Mouse (Mus musculus): ENCODE measurements around the gene Sipa1.

The Sipa1 gene

DNA sequence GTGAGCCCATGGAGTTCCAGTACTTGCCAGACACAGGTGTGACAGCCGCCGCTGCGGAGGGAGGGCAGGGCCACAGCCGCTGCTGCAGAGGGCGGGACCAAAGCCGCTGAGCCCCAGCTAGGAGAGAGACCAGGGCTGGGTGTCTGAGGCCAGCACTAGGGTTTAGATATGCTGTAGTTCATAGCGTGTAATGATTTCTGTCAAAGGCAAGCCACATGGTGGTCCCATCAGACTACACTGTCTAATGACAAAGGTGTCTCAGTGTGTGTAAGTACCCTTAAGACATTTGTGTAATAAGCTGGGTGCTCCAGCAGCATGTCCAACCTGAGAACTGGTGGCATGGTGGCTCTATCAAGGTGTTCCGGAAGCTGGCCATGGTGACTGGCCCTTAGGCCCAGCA is 21.9 kb downstream of the Sipa1 start:
- no peak for DNase-seq (ENCODE audit: low spot score)

DNA sequence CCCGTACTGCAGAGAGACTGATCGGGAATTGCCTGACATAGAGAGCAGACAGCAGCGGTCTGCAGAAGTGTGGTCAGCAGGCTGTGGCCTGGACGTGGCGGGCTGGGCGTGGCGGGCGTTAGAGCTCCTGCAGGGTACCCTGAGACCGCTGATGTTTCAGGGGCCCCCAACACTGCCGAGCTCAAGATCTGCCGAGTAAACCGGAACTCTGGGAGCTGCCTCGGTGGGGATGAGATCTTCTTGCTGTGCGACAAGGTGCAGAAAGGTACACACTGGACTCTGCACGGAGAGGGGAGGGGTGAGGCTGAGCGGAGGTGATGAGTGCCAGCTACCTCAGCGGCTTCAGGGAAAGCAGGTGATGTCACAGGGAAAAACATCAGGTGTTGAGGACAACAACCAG is 22.5 kb downstream of the Sipa1 start:
- no peak for DNase-seq (ENCODE audit: low spot score)

DNA sequence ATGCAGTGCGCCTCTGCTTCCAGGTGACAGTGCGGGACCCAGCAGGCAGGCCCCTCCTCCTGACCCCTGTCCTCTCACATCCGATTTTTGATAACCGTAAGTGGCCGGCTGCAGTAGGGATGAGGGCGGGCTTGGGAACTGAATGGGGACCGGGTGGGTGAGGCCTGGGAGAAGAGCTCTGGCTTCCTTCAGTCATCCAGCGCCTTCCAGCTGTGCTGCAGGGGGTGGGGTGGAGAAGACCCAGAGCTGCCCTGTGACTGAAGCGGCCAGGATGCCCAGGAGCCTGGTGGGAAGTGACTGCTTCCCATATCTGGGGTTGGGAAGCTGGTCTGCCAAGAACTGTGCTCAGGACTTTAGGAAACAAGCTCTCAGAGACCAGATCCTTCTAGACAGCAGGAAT is 23.2 kb downstream of the Sipa1 start:
- no peak for DNase-seq (ENCODE audit: low spot score)

DNA sequence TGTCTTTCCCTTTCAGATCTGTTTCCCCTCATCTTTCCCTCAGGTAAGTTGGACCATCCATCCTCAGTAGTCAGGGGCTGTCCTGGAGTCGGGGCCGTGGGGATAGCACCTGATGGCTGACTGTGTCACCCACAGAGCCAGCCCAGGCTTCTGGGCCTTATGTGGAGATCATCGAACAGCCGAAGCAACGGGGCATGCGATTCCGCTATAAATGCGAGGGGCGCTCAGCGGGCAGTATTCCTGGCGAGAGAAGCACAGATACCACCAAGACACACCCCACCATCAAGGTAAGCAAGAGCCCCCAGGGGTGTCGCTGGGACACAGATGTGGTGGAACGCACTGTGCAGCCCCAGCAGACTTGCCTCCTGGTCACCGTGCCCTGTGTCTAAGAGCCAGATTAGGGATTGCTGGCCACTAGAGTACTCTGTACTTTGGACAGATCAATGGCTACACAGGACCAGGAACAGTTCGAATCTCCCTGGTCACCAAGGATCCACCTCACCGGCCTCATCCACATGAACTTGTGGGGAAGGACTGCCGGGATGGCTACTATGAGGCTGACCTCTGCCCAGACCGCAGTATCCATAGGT is 25.0 kb downstream of the Sipa1 start:
- DNase-seq (ENCODE audit: low spot score) = no peak

DNA sequence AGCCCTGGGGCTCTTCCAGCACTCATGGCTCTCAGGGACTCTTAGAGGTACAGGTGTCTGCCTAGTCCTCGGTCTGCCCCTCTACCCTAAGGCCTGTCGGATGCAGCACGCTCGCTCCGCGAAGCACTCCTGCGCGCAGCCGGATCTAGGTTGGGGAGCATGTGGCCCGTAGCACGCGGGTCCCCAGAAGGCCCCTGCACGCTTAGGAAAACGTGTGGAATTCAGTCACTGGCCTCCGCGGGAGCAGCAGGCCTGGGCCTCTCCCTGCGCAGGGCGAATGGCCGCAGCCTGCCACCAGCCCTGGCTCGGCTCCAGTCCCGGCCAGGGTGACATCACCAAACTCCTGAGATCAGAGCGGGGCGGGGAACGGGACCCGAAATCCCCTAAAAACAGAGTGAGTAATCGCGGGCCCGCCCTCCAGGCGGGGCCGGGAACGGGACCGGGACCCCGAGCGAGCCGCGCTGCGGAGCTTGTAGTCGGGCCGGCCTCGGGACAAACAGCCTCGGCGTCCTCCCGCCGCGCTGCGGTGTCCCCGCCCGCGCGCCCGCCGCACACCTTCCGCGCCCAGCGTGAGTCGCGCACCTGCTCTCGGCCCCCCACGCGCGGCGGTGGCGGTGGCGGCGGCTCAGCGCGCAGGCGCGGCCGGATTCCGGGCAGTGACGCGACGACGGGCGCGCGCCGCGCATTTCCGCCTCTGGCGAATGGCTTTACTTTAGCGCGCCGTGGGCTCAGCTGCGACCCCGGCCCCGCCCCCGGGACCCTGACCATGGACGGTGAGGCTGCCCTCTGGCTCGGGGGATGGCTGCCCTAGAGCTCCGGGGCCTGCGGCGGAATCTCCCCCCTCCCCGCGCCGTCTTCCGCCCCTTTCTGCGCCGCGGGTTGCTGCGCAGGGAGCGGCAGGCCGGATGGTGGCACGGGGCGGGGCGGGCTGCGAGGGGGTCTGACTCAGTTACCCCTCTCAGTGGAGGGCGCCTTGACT is 26.1 kb downstream of the Sipa1 start, which contains the start of gene Rela:
TSS of gene Rela (plus strand) at position 415 of the 979 bp plus-strand sequence.
- peak; percentile 88 for DNase-seq (ENCODE audit: low spot score)

DNA sequence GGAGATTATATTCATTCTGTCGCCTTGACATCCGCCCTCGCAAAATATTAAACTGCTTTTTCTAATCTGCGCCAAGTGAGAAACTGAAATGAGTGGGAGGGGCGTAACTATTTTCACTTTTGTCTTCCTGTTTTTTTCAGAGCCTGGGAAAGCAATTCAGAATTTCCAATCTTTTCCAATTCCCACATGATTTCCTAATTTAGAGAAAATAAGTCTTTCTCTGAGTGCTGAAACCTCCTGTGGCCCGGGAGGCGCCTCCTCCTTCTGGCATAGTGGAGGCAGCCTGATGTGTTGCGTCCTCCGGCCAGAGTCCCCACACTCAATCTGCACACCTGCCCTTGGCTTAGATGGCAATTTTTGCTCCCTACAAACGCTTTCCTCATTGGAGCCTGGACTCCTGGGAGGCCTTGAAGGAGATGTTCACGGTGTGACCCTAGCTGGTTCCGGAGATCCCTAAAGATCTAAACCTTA is 26.9 kb downstream of the Sipa1 start:
- no peak for DNase-seq (ENCODE audit: low spot score)

DNA sequence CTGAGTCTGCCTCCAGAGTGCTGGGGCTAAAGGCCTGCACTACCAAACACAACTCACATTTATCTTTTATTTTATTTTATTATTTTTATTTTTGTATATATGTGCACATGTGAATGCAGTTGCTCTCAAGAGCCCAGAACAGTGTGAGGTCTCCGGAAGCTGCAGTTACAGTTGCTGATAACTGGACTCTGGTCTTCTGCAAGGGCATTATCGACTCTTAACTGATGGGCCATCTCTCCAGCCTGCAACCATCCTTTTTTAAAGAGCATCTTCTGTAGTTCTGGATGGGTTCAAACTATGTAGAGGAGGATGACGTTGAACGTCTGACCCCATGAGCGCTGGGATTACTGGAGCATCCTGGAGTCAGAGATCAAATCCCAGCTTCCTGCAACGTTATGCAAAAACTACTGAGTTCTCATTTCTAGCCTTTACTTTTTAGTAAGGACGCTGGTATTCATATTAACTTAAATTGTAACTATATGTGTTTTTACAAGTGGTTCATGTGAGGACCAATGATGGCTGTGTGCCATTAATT is 27.4 kb downstream of the Sipa1 start:
- no peak for DNase-seq (ENCODE audit: low spot score)

DNA sequence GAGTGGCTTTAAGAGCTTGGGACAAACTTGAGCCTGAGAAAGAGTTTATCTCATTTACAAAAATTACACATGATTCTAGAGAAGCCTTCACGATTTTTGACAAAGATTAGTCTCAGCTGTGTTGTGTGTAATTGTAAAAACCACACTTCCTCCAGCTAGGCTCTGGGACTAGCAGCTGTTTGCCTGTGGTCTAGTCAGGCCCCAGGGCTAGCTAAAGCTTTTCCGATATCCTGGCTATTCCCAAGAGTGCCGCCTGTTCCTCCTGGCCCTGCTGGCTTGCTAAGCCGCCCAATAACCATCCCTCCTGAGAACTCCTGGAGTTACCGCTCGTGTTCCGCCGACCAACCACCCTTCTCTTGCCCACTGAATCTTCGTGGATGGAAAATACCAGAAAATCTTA is 31.4 kb downstream of the Sipa1 start:
- DNase-seq (ENCODE audit: low spot score) = no peak

DNA sequence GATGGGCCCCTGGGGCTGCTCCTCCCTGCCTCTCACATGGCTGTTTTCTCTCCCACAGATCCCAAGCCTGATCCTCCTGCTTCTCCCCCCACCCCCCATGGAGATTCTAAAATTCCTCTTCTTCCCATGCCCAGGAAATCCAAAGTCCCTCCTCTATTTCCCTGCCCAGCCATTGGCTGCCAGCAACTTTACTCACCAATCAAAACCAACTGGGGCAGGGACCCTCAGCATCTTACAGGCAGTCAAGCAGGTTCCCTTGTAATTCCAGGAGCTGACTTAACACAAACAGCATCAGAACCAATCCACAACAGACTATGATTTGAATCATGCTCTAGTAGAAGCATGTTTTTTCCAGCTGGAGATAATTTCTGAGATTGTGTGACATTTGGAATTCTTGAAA is 33.6 kb downstream of the Sipa1 start:
- DNase-seq (ENCODE audit: low spot score) = no peak

DNA sequence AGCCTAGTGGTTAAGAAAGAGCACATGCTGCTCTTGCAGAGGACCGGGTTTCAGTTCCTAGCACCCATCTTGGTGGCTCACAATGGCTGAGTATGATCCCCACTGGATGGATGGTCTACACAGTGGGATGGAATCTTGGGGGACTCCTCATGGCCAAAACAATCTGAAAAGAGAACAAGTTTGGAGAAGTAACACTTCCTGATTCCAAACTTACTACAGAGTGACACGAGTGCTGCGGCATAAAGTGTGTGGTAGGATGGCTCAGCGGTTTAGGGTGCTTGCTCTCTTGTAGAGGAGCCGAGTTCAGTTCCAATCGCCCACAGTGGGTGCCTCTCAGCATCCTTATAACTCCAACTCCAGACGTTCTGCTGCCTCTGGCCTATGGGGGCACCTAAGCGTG is 38.2 kb downstream of the Sipa1 start:
- DNase-seq (ENCODE audit: low spot score) = no peak

DNA sequence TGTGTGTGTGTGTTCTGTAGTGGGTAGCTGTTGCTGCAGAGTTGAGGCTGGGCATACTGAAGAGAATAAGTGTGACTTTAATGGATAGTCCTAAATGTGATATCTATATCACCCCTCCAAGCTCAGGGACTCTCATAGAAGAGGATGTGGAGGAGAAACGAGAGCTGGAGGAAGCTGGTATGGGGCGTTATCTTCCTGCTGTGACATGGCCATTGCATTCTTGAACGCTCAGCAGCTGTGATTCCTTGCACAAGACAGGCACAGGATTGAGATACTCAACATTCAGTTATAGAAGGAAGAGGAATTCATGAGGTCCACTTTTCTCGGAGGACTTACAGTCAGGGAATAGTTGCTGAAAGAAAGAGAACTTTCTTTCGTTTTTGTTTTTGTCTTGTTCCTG is 41.6 kb downstream of the Sipa1 start:
- no peak for DNase-seq (ENCODE audit: low spot score)

DNA sequence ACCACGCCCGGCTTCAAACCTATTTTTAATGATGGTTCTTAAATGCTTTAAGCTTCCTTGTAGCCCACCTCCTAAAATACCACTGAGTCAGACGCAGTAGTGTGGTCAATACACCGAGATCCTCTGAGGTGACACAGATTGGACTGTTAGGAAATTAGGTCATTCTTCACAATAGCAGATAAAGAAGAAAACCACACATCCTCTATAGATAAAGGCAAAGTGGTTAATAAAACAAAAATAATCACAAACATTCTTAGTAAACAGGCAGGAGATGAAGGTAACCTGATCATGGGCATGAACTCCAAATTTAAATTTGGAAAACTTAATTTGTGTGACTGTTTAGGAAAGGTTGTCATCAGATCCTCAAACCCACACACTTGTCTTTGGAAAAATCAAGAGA is 43.5 kb downstream of the Sipa1 start:
- no peak for DNase-seq (ENCODE audit: low spot score)

DNA sequence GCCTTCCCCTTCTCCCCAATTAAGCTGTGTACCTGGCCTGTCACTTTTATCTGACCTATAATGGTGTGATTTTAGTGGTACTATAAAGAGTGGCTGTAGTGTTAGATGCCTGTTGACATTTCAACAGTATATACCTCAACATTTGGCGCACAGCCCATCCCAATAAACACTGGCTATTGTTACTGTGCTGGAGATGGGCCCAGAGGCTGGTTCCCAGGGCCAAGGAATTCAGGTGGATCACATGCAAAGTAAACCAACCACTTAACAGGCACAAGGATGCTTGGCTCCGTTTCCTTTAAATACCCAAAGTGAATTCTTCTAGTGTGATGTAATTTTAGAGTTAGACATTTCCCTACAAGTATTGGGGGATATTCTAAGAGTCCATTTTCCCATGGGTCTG is 48.6 kb downstream of the Sipa1 start:
- DNase-seq (ENCODE audit: low spot score) = no peak

DNA sequence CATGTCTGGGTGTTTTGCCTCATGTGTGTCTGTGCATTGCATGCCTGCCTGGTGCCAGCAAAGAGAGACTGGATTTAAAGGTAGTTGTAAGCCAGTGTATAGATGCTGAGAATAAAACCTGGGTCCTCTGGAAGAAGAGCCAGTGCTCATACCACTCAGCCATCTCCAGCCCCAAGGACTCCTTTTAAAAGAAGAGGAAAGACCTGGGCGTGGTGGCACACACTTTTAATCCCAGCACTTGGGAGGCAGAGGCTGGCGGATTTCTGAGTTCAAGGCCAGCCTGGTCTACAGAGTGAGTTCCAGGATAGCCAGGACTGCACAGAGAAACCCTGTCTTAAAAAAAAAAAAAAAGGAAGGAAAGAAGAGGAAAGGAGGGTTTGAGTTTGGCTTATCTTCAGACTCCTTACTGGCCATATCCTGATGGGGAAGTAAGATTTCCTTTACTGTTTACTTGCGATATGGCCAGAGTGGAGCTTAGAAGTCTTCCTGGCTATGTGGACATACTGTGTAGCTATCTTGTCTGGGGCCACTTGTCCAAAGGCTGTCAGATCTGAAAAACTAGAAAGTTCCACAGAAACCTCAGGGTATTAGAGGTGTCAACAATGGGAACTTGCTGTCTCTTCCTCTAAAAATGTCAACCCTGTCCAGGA is 50.6 kb downstream of the Sipa1 start:
- DNase-seq (ENCODE audit: low spot score) = no peak

DNA sequence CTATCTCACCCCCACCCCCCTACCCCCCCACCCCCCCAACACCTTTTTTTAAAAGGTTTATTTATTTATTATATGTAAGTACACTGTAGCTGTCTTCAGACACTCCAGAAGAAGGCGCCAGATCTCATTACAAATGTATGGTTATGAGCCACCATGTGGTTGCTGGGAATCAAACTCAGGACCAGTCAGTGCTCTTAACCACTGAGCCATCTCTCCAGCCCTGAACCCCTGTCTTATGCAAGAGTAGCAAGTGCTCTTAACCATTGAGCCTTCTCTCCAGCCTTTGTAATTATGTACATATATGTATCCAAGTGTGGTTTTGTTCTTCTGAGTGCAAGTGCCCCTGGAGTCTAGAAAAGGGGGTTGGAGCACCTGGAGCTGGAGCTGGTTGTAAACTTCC is 51.5 kb downstream of the Sipa1 start:
- no peak for DNase-seq (ENCODE audit: low spot score)

DNA sequence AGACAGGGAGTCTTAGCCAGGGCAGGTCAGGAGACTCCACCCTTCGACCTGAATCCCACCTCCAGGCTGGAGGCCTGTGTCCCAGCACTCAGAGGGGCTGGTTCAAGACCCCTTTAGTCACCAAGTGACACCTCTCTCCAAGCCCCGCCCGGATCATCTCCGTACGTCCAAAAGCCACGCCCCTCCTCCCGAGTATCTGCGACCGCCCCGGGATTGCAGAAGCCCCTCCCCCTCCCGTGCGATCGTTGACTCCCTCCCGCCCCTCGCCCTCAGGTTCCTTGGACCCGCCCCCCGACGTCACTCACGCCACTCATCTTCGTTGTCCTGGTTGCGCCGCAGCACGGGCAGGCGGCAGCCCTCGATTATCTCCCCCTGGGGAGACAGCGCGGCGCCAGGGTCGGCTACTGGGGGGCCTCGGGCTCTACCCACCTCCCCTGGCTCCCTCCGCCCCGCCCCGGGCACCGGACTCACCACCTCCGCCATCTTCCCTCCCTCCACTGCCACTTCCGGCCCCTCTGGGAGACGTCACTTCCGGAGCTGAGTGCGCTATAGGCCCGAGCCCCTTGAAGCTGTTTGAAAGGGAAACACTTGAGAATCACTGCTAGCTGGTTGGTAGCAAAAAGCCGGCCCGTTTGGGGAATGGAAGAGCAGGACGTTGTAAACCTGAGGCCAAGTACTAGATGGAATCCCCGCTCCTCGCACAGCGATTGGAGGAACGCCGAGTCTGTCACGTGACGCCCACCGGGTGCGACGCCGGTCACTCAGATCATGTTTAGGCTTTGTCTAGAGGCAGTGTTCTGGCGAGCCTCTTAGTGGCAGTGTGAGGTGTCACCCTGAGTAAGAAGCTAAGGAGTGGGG is 53.7 kb downstream of the Sipa1 start, which contains the start of gene Kat5:
TSS of gene Kat5 (minus strand) at position 691 of the 858 bp plus-strand sequence.
- peak; percentile 81 for DNase-seq (ENCODE audit: low spot score)

DNA sequence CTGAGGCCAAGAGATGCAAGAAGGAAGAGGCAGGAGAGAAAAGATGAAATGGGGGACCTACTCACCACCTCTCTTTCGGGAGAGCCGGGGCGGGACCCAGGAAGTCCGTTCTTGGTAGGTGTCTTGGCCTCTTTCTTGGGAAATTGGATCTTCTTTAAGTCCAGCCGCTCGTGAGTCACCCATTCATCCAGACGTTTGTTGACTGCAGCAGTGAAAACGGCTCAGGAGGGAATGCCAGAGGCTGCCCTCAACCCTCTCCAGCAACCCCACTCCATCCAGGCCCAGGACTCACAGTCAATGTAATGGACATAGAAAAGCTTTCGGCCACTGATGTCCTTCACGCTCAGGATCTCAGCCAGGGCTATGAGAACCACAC is 54.3 kb downstream of the Sipa1 start:
- DNase-seq (ENCODE audit: low spot score) = no peak

DNA sequence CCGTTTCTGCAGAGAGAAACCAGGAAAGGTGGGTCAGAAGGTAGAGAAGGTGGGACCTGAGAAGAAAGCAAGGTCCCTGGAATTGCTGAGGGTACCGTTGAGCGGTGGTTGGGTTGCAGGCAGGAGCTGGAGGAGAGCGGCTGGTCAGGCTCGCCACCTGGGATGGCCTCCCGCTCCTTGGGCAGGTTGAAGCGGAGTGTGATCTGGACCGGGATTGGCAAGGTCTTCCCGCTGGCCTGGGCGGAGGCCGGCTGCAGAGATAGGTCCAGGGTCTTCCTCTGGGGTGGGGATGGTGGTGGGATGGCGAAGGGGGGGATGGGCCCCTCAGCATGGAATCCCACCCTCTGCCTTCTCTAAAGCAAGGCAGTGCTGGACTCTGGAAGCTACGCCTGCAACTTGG is 54.8 kb downstream of the Sipa1 start:
- no peak for DNase-seq (ENCODE audit: low spot score)

DNA sequence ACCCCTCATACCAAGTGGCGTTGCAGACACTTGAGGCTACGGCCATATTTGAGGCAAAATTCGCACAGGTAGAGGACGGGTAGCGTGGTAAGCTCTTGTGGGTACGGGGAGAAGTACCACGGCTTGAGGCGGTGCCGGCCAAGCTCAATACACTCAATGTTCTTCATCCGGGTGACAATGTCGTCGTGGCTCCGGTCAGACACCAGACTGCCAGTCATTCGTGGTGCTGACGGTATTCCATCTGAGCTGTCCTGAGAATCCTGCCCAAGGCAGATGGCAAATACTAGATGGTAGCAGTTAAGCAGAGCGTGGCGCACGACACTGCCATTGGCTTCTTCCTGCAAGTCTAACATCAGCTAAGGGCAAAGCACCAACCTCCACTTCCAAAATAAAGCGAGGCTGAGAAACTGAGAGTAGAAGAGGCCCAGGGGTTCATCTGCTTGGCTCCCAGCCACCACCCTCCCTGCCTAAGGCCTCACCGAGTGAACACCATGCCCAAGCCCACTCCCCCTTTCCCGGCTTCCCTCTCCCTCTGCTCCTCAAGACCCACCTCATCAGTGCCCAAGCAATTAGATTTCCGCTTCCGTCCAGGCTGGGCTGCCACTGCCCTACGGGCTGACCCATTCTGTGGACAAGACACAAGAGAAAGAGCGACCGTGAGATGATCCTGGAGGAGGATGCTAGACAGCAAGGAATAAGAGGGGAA is 55.6 kb downstream of the Sipa1 start:
- no peak for DNase-seq (ENCODE audit: low spot score)

DNA sequence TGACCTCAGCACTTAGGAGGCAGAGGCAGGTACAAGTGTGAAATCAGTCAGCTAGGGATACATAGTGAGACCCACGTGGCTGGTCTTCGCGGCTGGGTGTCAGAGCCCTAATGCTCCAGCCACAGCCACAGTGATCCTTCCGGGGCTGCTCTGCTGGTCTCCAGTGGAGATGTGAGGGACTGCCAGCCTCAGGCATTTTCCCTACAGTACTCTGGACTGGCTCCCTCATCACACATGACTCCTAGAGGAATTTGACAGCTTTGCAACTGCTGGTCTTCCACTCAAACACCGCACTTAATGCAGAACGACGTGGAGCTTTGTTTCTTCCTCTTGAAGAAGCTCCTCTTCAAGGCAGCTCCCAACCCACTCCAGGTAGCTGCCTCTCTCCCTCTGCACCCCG is 57.3 kb downstream of the Sipa1 start:
- DNase-seq (ENCODE audit: low spot score) = no peak

DNA sequence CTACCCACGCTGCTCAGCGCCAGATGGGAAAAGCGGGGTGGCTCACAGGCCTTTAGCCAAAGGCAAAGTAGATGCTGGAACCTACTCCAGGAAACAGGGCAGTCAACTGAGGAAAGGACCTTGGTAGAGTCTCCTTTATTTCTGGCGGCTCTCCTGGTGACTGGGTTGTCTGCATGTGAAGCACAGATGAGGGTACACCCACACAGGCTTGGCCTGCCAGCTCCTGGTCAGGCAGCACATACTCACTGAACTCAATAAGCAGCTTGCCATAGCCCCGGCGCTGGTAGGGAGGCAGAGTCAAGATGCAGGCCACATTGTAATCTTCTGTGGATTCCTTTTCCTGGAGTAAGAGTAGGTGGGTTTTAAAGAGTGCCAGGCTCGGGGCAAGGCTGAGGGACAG is 58.4 kb downstream of the Sipa1 start:
- DNase-seq (ENCODE audit: low spot score) = no peak

Data from ovary, adult 18-20 months (tissue).